Mouse (Mus musculus) embryo, embryonic 11 days (tissue): ENCODE results near the gene Fam76b.
"Not testable (repeated sequence)": the region's sequence is repeated elsewhere in the genome, so short reads cannot be mapped to it uniquely, and the experiment has no call there.

Experiments
- DNase-seq: peaks from one replicate; pipeline ENCODE4 v3.0.0-alpha.2; 2015

Gene Fam76b

GRCm38 (mm10) chr9:13827406-13828086 is at the start of gene Fam76b:
Fam76b (plus strand) TSS chr9:13827716.
- peak; percentile 100 for DNase-seq

GRCm38 (mm10) chr9:13781985-13782384 is 45.5 kb upstream of the Fam76b start:
- no peak for DNase-seq

DNA sequence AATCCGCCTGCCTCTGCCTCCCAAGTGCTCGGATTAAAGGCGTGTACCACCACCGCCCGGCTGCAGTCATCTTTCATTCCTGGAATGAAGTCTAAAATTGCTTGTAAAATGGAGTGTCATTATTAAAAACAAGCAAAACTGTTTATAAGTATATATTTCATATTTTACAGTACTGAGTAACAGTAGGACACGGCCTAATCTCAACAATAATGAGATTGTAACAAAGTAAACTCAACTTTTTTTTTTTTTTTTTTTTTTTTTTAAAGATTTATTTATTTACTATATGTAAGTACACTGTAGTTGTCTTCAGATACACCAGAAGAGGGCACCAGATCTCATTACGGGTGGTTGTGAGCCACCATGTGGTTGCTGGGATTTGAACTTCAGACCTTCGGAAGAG is 36.7 kb upstream of the Fam76b start:
- not testable (repeated sequence) for DNase-seq

DNA sequence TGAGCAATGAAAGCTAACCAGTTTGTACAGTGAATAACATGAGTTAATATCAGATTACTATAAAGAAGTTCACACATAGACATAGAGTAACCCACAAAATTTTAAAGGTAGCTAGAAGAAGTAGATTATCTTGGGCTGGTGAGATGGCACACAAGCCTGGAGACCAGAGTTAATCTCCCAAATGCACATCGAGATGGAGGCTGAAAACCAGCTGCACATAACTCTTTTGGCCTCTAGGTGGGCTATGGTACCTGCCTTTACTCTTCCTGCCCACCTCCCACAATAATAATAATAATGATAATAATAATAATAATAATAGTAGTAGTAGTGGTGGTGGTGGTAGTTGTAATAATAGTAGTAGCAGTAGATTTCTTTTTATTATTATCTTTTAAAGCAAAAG is 33.2 kb upstream of the Fam76b start:
- no peak for DNase-seq

DNA sequence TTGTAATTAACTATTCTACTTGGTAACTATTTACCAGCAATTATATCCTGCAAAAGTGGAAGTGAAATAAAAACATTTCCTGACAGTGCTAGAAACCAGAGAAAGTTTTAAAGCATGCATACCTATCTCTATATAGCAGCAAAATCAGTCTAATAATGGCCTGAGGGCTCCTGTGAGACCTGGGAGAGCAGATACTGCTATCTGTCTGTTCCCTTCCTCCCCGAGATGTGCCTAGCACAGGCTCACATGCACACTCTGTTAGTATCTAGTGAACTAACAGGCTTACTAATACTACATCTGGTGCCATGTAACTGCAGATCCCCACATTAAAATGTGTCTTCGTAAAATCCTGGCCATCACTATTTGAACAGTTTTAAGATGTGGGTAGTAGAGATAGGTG is 32.8 kb upstream of the Fam76b start:
- no peak for DNase-seq

DNA sequence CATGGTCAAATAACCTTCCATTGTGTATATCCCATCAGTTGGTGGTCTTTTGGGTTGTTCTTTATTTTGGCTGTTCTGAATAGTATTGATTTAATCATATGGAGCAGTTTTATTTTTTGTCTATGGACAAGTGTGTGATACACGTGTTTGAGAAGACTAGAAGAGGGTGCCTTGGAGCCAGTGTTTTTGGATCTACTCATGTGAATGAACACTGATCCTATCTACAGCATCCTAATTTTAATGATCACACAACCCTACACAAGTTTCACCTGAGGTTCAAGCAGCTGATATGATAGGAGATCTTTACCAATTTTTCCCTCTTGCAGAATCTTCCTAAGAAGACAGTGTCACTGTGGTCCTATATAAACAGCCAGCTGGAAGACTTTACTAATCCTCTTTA is 23.0 kb upstream of the Fam76b start:
- DNase-seq: no peak

- no peak for DNase-seq
These were observed 20.7 kb upstream of the Fam76b start for GRCm38 (mm10) chr9:13806854-13807253.

DNA sequence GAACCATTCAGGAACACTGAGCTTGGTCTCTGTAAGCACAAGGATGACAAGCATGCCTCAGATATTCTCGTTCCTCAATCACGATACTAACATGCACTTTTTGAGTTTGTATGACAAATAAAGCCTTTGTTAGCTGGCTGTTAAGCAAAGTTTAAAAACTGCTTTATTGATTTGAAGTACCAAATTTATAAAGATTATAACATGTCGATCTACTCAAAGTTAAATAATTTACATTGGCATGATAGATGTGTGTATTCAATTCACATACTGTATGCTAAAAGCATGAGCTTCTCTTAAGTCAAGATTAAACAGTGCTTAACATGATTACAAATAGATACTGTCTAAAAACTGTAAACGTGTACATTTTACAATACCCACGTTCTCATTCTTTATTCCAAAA is 19.9 kb upstream of the Fam76b start:
- DNase-seq: no peak

DNA sequence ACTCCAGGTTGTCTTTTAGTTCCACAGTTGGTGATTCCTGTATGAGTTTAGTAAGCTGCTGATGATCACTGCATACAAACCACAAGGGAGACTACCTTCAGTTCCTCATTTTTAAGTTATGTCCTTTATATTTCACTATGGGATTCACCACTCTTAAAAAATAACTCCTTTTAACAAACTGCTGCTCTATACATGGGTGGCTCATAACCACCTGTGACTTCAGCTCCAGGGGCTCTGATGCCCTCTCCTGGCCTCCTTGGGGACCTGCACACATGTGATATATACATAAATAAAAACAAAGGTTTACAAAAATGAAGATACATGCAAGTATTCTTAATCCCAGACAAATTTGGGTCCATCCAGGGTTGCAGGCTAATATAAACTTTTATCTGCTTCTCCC is 17.6 kb upstream of the Fam76b start:
- peak; percentile 6 for DNase-seq

- DNase-seq: no peak
These were observed 9.1 kb upstream of the Fam76b start for GRCm38 (mm10) chr9:13818369-13818768.

GRCm38 (mm10) chr9:13820774-13821173 is 6.7 kb upstream of the Fam76b start:
- no peak for DNase-seq

- no peak for DNase-seq
These were observed 1.6 kb upstream of the Fam76b start for GRCm38 (mm10) chr9:13825896-13826295.

DNA sequence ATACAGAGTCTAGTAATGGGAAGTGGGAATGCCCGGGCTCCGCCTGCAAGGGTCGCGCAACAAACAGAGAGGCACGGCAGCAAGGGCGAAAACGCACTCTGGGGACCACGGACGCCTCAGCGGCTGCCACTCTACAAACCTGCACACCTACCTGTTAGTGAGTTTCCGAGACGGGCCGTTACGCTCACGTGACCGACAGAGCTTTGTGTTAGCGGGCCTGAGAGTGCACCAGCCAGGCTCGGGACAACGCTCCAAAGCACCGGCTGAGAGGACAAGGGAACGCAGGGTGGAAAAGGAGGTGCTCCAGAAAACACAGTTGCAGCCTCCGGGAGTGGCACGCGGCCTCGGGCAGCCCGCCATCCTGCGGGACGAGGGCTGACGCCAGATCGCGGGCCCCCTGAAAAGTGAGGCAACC is 1.1 kb upstream of the Fam76b start:
- peak; percentile 75 for DNase-seq

- peak; percentile 99 for DNase-seq
These were observed 597 bp upstream of the Fam76b start, which contains the start of gene Cep57 for GRCm38 (mm10) chr9:13826832-13827405. Cep57 (minus strand) TSS chr9:13827107.

DNA sequence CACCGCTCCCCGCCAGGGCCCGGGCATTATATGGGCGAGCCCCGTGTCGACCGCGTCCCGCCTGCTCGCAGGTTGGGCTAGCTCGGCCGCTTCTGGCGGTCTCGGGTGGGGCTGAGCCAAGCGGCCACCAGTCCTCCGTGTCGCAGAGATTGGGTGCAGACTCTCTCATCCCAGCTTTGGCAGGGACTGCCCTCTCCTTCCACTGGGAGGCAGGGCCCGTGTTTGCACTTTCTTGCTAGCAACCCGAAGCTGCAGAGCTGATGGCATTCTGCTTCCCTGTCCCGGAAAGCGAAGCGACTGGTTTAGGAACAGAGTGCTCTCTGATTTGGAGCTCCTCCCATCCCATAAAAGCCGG is 548 bp downstream of the Fam76b start:
- DNase-seq: peak; percentile 65

DNA sequence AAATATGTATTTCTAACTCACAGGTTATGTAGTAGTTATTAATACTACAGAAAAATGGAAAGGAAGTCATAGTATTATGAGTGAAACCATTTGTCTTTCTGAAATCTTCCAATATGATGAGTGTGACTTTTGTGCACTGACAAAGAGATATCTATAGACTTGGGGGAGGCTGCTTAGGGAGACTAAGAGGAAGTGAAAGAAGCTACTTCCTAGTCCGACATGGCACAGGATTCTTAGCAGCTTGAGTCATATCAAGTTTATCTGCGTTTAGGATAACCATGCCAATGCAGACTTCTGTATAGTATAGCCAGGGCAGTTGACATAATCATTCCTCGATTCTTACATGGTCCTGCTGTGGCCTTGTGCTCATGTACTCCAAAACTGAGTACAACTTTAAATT is 7.7 kb downstream of the Fam76b start:
- DNase-seq: no peak

DNA sequence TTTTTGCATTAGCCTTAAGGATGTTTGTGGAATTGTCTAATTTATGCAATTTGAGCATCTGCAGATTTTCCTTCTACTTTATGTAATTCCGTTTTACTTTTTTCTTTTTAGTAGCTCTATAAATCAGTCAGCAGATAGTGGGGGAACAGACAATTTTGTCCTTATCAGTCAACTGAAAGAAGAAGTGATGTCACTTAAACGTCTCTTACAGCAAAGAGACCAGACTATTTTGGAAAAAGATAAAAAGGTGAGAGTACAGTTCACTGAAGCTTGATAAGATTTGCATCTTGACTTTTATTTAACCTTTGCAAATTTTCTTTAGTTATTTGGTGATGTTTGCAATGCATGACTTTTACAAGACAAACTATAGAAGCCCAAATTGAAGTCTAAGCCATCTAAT is 9.2 kb downstream of the Fam76b start:
- no peak for DNase-seq

- no peak for DNase-seq
These were observed 20.1 kb downstream of the Fam76b start for GRCm38 (mm10) chr9:13847591-13847990.

- DNase-seq: peak; percentile 71
These were observed 21.3 kb downstream of the Fam76b start for GRCm38 (mm10) chr9:13848481-13849480.

- DNase-seq: no peak
These were observed 26.4 kb downstream of the Fam76b start for GRCm38 (mm10) chr9:13853876-13854275.

DNA sequence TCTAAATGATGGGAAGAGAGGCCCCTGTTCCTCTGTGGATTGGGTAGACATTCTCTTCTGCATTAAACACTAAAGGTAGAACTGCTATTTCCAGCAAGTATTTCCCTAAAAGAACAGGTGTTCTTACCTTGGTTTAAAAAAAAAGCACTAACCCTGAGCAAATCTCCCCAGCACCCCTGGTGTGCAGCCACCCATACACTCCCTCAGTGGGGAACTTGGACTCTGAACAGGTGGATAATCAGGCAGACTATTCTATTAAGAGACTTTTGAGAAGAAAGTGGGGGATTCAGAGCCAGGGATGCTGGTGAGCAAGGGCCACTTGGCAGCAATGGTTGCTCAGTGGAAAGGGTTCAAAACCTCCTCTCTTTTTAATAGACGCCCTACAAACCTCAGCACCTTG is 28.7 kb downstream of the Fam76b start:
- no peak for DNase-seq

DNA sequence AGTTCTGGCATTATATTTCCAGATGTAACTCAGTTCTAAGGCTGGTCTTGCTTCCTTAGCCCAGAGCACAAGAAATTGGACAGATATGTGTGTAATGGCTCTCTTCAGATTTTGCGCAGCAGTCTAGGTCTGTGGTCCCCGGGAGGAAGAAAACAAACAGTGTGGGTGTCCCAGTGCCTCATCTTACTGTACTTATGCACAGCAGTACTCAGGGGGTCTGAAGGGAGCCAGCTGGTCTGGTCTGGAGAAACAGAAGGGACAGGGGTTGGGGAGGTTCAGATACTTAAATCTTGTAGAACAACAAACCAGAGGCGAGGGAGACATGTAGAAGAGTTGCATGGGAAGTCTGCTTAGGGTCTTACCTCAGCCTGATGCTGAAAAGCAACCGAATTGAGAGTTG is 29.3 kb downstream of the Fam76b start:
- no peak for DNase-seq

DNA sequence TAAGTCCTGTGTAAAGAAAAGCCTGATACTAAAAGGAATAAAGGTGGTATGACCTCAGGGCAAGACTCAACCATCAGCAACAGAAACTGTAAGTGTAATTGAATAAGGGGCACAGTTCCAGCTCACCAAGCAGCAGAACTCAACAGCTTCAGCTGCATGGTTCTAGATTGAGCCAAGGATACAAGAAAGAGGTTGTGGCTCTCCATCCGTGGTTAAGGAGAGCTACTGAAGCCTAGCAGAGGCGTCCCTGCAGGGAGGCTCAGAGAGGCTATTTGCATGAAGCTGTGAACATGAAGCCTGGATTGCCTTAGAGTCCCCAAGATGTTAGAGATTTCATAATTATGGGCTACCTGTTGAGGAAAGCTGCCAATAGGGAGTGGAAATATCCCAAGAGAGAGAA is 40.1 kb downstream of the Fam76b start:
- DNase-seq: no peak

DNA sequence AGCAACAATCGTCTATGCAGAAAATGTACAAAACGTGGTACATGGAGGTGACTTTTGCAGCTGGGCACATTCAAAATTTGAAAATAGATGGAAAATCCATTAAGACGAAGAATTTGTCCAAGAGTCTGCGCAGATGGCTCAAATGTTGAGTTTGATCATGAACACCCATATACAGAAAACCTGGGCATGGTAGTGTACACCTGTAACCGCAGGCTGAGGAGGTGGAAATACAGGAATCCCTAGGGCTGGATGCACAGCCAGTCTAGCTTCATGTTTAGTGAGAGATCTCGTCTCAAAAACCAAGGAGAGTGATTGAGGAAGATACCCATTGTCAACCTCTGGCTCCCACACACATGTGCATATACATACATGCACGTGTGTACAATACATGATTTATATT is 44.1 kb downstream of the Fam76b start:
- no peak for DNase-seq
